Mouse (Mus musculus): Measurements from ENCODE around the gene Tnk1. TPM values are rescaled to one million over a fixed set of nuclear protein-coding genes. Genes with fewer than 3 reads are reported as not detected.

Tnk1 gene
- polyA plus RNA-seq (2012; rRNA removed) = 0.49 and 0.73 TPM in 2 replicates

DNA sequence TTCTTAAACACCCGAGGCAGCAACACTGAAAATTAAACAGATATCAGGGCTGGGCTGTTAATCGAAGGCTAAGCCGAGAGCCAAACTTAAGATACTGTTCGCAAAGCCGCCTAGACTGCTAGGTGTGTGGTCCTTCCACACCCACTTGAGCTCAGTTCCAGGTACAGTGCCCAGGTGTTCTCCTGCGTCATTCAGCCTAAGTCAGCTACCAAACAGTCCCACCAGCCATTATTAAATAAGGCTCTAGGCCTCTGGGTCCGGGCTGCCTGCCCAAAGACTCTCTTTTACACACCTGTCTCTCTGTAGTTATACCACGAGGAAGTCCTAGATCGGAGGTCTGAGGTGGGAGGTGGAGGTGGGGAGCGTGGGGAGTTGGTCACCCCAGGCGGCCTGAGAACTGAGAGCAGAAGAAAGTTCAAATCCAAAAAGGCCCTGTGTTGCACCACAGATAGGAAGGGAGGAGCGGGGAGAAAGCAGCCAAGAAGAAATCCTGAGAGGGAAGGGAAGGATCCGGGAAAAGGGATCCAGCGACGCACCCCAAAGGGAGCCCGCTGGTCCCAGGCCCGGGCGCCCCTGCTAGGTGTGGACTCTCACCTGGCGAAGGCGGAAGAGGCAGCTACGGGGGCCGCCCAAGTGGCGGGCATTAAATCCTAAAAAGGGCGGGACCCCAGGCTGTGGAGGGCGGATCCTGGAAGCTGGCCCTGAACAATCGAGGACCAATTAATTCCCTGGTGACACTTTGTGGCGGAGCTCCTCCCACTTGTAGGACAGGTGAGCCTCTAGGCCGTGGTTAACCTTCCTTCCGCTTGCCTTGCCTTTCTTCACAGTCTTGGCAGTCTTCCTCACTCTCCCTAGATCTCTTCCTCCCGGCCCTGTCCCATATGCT, at the start of gene Tnk1:
Tnk1 (minus strand) TSS at position 618 of the 886 bp plus-strand sequence.

DNA sequence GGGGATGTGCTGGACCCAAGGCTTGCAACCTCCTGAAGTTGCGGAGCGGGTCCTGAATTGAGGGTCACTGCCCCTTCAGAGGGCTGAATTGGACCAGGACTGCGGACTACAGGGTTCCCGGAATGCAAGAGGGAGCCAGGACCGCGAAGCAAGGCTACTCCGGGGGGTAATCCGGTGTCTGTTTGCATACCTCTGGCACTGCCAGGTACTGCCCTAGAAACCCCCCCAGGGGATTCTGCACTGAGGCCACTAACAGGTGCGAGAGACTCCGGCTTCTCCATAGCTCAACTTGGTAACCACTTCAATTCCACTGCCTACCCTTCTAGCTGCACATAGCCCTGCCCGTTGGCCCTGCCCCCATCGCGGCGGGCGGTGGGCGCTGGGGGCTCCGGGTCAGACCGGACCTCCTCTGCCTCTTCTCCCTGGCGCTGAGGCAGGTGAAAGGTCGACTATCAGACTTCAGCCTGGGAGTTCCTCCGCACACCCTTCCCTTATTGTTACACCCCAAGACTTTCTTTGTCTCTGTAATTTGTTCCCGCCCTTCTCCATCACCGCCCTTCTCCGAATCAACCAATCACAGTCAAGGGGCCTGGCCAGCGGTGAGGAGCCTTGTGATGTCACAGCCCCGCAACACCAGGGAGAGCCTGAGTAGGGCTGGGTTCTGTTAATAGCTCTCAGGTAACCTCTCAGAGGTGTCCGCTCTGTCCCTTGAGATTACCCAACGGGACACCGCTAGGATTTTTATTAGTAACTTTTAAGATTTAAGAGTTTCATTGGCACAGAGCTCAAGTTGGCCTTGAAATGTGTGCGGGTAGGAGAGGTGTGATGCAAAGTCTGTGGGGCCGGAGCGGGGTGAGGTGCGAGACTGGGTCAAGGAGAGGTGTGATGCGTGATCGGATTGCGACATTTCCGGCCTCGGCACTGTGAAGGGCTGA, 42.2 kb upstream of the Tnk1 start, which contains the start of the genes 2810408A11Rik and Neurl4:
2810408A11Rik (minus strand) TSS at position 517 of the 935 bp plus-strand sequence.
Neurl4 (plus strand) TSS at position 602 of the 935 bp plus-strand sequence.

DNA sequence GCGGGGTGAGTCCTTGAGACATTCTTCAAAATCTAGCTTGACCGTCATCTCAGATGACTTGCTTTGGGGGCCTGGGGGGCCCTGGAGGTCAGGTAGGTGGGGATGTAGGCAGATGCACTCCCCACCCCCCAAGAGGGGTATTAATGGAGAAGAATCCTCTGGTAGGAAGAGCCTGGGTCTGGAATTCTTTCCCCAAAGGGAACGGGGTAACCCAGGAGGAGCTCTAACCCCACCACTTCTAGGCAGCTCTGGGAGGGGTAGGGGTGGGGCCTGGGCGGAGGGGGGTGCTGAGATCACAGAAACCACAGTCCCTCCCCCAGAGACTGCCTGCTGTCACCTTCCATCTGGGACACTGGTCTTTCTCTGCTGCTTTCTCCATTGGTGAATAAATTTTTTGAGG, 36.8 kb upstream of the Tnk1 start, which contains the start of gene Acap1:
Acap1 (minus strand) TSS at position 249 of the 400 bp plus-strand sequence.

DNA sequence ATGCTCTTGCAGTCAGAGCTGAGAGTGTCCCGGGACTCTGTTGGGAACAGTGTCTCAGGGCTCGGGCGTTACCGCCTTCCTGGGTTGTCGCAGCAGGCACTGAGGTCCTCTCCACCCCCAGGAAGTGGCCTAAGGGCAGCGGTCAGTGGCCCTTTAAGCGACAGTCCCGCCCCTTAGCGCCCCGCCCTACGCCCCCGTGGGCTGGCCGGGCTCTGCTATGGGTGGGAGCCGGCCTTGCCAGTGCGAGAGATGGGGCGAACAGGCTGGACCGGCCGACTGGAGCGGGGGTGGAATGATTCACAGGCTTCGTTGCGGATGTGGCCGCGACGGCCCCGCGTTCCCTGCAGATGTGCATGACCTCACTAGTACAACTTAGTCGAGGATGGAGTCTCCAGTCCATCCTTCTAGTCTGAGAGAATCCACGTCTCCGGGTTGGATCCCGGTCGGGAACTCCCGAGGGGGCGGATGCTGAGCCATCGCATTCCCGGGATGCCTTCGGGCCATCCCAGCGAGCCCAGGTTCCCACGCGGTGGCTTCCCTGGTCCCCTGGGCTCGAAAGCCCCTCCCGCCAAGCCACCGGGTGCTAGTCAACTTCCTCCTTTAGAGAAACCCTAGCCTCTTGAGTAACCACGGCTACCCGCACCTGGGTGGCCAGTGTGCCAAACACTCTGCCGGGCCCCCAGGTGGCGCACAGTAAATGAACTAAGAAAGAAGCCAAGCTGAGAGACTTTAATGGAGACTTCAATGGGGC, 22.5 kb upstream of the Tnk1 start, which contains the start of gene Kctd11:
Kctd11 (minus strand) TSS at position 554 of the 751 bp plus-strand sequence.

DNA sequence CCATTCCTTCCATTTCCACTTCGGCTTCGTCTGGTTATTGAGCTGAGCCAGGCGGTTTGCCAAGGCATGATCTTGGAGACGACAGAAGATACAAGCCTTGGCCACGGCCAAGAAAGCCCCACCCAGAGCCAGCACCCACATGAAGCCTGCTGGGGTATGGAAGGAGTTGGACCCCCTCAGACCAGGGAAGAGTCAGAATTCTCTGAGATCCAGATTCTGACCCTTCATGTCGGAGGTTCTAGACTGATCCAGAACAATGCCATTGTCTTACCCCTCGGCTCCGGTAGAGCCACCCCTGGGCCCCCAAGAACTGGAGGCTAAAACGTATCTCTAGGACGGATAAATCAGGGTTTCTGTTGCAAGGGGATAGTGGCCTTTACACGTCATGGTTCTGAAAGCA, 19.3 kb upstream of the Tnk1 start, which contains the start of gene Tmem95:
Tmem95 (minus strand) TSS at position 141 of the 400 bp plus-strand sequence.

DNA sequence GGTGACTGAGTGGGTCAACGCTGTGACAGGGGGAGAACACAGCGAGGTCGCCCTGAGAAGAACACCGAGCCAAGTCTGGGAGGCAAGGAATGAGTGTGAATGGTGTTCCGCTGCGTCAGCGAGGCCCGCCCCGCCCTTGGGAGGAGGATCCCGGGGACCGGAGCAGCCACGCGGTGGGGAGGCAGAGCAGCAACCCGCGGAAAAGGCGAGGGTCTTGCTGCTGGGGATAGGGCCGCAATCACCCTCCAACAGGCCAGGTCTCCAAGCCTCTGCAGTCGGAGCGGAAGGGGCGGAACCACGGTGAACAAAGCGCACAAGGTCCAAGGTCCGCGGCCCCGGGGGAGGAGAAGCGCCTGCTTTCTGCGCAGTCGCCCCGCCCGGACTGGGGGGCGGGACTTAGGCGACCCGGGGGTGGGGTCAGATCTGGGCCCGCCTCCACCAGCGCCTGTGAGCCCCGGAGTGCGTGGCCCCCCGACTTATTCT, 12.3 kb downstream of the Tnk1 start, which contains the start of gene Plscr3:
Plscr3 (plus strand) TSS at position 179 of the 483 bp plus-strand sequence.

GRCm38 (mm10) chr11:69837952-69838713, 20.4 kb downstream of the Tnk1 start, which contains the start of gene Tmem256:
Gene Tmem256, plus strand, starts transcription at chr11:69838514.

DNA sequence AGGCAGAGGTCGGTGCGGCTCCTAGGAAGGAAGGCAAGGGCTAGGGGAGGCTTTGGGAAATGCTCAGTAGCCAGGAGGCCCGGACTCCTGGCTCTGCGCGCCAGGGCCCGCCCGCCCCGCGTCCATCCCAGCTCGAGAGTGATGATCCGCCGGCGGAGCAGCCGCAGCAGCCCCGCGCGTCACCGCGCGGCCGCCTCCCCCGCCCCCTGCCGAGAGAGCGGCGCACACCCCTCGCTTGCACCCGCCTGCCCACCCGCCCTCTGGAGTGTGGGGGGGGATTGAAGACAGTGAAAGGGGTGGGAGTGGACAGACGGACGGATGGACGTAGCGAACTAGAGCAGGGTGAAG, 21.0 kb downstream of the Tnk1 start, which contains the start of gene Nlgn2:
Nlgn2 (minus strand) TSS at position 181 of the 348 bp plus-strand sequence.

GRCm38 (mm10) chr11:69822080-69822479, 36.5 kb downstream of the Tnk1 start, which contains the start of gene Spem1:
Gene Spem1, minus strand, starts transcription at chr11:69822180.

DNA sequence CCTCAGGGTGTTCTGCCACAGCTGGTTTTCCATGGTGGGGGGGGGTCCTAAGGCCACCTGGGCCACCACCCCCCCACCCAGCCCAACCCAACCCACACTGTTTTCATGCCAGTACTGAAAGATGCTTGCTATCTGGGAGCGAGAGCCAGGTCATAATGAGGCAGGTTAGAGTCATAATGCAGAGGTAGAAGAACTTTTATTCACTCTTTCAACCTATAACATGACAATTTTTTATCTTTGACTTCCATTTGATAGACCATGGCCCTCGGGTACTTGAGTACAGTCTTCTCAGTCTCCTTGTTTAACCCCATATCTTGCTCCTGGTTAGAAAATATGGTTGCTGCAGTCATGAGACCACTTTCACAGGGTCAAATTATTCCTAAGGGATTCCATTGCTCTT, 40.2 kb downstream of the Tnk1 start, which contains the start of gene Spem2:
Spem2 (minus strand) TSS at position 101 of the 400 bp plus-strand sequence.

DNA sequence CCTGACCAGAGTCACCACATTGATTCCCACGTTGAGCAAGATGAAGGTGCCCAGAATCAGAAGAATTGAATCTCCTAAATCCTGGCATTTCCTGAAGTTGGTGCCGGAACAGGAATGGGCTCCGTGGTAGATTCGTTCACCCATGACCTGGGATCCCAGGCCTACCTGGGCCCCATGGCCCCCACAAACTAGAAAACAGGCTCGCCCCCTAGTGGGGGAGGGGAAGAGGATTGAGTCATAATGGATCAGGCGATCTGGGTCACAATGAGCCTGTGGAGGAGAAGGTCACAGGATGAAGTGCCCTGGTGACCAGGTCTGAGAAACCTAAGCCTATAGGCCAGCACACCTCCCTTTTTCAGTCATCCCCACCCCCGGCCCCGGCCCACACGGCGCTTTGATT, 43.4 kb downstream of the Tnk1 start, which contains the start of gene Gm39566:
Gm39566 (minus strand) TSS at position 144 of the 400 bp plus-strand sequence.

DNA sequence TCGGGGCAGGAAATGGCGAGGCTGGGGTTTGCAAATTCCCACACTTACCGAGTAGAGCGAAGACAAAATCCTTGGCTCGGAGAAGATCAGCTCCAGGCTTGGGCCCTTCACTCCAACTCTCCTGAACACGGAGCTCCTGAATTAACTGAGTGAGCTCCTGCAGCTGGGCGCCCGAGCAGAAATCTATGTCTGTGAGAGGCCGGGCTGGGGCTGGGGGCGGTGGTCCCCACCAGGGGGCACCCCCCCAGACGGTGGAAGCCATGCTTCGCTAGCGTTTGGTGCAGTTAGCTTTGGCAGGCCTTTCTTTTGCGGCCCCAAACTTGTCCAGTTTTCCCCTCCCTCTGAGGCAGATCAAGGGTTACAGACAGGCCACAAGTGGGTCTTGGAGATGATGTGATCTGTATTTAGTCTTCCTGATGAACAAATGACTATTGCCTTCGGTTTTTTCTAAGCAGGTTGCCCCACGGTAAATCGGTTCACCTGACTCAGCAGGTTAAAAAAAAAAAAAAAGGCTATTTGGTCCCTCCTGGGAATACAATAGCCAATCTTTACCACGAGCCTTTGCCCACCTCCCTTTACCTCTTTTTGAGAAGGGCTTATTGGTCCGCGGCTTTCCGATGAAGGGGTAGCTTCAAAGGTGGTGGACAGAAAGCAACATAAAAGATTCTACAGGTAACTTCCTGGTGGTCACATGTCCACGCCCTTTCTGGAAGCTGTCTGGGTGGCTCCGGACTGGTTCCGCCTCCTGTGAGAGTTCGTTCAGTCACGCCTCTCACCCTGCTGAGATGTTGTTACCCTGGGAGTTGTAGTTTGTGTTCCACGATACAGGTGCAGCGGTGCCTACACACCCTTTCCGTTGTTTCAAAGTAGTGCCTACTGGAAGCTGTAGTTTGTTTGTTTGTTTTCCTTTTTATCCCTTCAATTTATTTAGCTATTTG, 53.3 kb downstream of the Tnk1 start, which contains the start of gene Tmem102:
Tmem102 (minus strand) TSS at position 653 of the 938 bp plus-strand sequence.

DNA sequence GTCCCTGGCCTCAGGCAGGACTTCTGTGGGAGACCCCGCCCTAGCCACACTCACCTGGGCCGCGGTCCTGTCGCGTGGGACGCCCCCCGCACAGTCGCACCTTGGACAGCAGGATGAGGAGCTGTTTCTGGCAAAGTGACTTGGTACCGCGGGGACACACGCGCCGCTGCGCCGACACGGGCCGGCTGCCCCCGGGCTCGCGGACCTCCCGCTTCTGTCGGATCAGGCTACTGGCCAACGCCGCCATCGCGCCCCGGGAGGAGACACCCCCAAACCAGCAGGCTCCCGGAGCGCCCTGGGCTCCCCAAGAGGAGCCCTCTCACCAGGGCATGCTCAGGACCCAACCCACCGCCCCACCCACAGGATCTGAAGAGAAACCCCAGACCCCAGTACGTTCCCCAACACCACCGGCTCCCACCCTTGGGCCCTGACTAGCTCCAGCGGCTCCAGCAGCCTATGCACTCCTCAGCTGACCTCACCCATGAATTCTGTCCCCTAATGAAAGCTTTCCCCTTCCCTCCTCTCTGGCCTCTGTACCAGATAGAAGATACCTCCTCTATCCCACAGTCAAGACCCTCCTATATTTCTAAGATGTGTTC, 57.1 kb downstream of the Tnk1 start, which contains the start of gene Fgf11:
Fgf11 (minus strand) TSS at position 479 of the 599 bp plus-strand sequence.

Other genes starting within 250 kb of the Tnk1 start
- gene Shbg, start 240.8 kb downstream of the Tnk1 start, polyA plus RNA-seq (2012; rRNA removed) = 2.6 and 2.9 TPM in 2 replicates
- 7.3 and 7.7 TPM in 2 replicates for gene Sat2, start 236.7 kb downstream of the Tnk1 start, polyA plus RNA-seq (2012; rRNA removed)
- gene Fxr2, start 225.7 kb downstream of the Tnk1 start, polyA plus RNA-seq (2012; rRNA removed) = 17.5 and 22.6 TPM in 2 replicates
- 0.07 and 0.11 TPM in 2 replicates for gene Sox15, start 203.4 kb downstream of the Tnk1 start, polyA plus RNA-seq (2012; rRNA removed)
- 45.9 and 49.8 TPM in 2 replicates for gene Mpdu1, start 196.1 kb downstream of the Tnk1 start, polyA plus RNA-seq (2012; rRNA removed)
- 14.8 and 16.0 TPM in 2 replicates for gene Cd68, start 192.6 kb downstream of the Tnk1 start, polyA plus RNA-seq (2012; rRNA removed)
- 330 and 348 TPM in 2 replicates for gene Eif4a1, start 186.3 kb downstream of the Tnk1 start, polyA plus RNA-seq (2012; rRNA removed)
- 37.6 and 40.5 TPM in 2 replicates for gene Senp3, start 176.6 kb downstream of the Tnk1 start, polyA plus RNA-seq (2012; rRNA removed)
- 0.54 and 0.78 TPM in 2 replicates for gene Tnfsf13, start 172.9 kb downstream of the Tnk1 start, polyA plus RNA-seq (2012; rRNA removed)
- gene Tnfsf12, start 162.9 kb downstream of the Tnk1 start, polyA plus RNA-seq (2012; rRNA removed) = 4.4 and 4.8 TPM in 2 replicates
- gene Tnfsfm13, start 162.6 kb downstream of the Tnk1 start, polyA plus RNA-seq (2012; rRNA removed) = 0.96 and 1.1 TPM in 2 replicates
- 5.5 and 8.0 TPM in 2 replicates for gene Polr2a, start 100.1 kb downstream of the Tnk1 start, polyA plus RNA-seq (2012; rRNA removed)
- gene Slc35g3, start 96.8 kb downstream of the Tnk1 start, polyA plus RNA-seq (2012; rRNA removed) = 0.02 TPM in 1 of 2 replicates, not detected in the other
- gene Zbtb4, start 92.8 kb downstream of the Tnk1 start, polyA plus RNA-seq (2012; rRNA removed) = 2.3 and 2.8 TPM in 2 replicates
- gene Chrnb1, start 62.8 kb downstream of the Tnk1 start, polyA plus RNA-seq (2012; rRNA removed) = 1.3 and 1.6 TPM in 2 replicates
- 0.43 and 0.58 TPM in 2 replicates for gene Fgf11, start 56.9 kb downstream of the Tnk1 start, polyA plus RNA-seq (2012; rRNA removed)
- gene Tmem102, start 53.1 kb downstream of the Tnk1 start, polyA plus RNA-seq (2012; rRNA removed) = 1.2 and 1.6 TPM in 2 replicates
- not detected in 2 replicates for gene Gm39566, start 43.4 kb downstream of the Tnk1 start, polyA plus RNA-seq (2012; rRNA removed)
- gene Spem2, start 40.3 kb downstream of the Tnk1 start, polyA plus RNA-seq (2012; rRNA removed) = not detected in 2 replicates
- not detected in 2 replicates for gene Spem1, start 36.5 kb downstream of the Tnk1 start, polyA plus RNA-seq (2012; rRNA removed)
- gene Nlgn2, start 20.9 kb downstream of the Tnk1 start, polyA plus RNA-seq (2012; rRNA removed) = 2.2 and 3.1 TPM in 2 replicates
- 227 and 300 TPM in 2 replicates for gene Tmem256, start 20.2 kb downstream of the Tnk1 start, polyA plus RNA-seq (2012; rRNA removed)
- gene Plscr3, start 12.4 kb downstream of the Tnk1 start, polyA plus RNA-seq (2012; rRNA removed) = 19.8 and 22.6 TPM in 2 replicates
- not detected in 2 replicates for gene Tmem95, start 19.3 kb upstream of the Tnk1 start, polyA plus RNA-seq (2012; rRNA removed)
- gene Kctd11, start 22.7 kb upstream of the Tnk1 start, polyA plus RNA-seq (2012; rRNA removed) = 1.2 TPM in 2 replicates
- 7.9 and 10.7 TPM in 2 replicates for gene Acap1, start 36.8 kb upstream of the Tnk1 start, polyA plus RNA-seq (2012; rRNA removed)
- 0.36 and 0.38 TPM in 2 replicates for gene 2810408A11Rik, start 42.3 kb upstream of the Tnk1 start, polyA plus RNA-seq (2012; rRNA removed)
- 11.4 and 13.4 TPM in 2 replicates for gene Neurl4, start 42.3 kb upstream of the Tnk1 start, polyA plus RNA-seq (2012; rRNA removed)
- 43.2 and 45.2 TPM in 2 replicates for gene Gps2, start 55.2 kb upstream of the Tnk1 start, polyA plus RNA-seq (2012; rRNA removed)
- 578 and 620 TPM in 2 replicates for gene Eif5a, start 63.2 kb upstream of the Tnk1 start, polyA plus RNA-seq (2012; rRNA removed)
- 0.08 and 0.42 TPM in 2 replicates for gene Ybx2, start 77.1 kb upstream of the Tnk1 start, polyA plus RNA-seq (2012; rRNA removed)
- 8.7 and 9.0 TPM in 2 replicates for gene Slc2a4, start 89.5 kb upstream of the Tnk1 start, polyA plus RNA-seq (2012; rRNA removed)
- 3.2 and 4.8 TPM in 2 replicates for gene Cldn7, start 106.0 kb upstream of the Tnk1 start, polyA plus RNA-seq (2012; rRNA removed)
- gene Ctdnep1, start 122.4 kb upstream of the Tnk1 start, polyA plus RNA-seq (2012; rRNA removed) = 23.5 and 24.9 TPM in 2 replicates
- gene Elp5, start 123.8 kb upstream of the Tnk1 start, polyA plus RNA-seq (2012; rRNA removed) = 34.3 and 36.0 TPM in 2 replicates
- gene Gabarap, start 132.4 kb upstream of the Tnk1 start, polyA plus RNA-seq (2012; rRNA removed) = 191 and 207 TPM in 2 replicates
- 15.0 and 15.6 TPM in 2 replicates for gene Phf23, start 137.0 kb upstream of the Tnk1 start, polyA plus RNA-seq (2012; rRNA removed)
- 4.2 and 4.6 TPM in 2 replicates for gene Dvl2, start 141.9 kb upstream of the Tnk1 start, polyA plus RNA-seq (2012; rRNA removed)
- 164 and 167 TPM in 2 replicates for gene Acadvl, start 156.7 kb upstream of the Tnk1 start, polyA plus RNA-seq (2012; rRNA removed)
- gene Dlg4, start 158.2 kb upstream of the Tnk1 start, polyA plus RNA-seq (2012; rRNA removed) = 1.6 and 2.3 TPM in 2 replicates
- 170 and 192 TPM in 2 replicates for gene Asgr1, start 195.4 kb upstream of the Tnk1 start, polyA plus RNA-seq (2012; rRNA removed)
- 46.4 and 50.4 TPM in 2 replicates for gene Asgr2, start 233.9 kb upstream of the Tnk1 start, polyA plus RNA-seq (2012; rRNA removed)

Measured in liver, embryonic 18 days (tissue).